Mouse (Mus musculus): ENCODE results near the gene Mapk3. TPM values are rescaled to one million over a fixed set of nuclear protein-coding genes. Genes with fewer than 3 reads are reported as not detected.

The Mapk3 gene
- total and polyA plus RNA-seq, 2 experiments from 2014 or later = 107 to 132 TPM

DNA sequence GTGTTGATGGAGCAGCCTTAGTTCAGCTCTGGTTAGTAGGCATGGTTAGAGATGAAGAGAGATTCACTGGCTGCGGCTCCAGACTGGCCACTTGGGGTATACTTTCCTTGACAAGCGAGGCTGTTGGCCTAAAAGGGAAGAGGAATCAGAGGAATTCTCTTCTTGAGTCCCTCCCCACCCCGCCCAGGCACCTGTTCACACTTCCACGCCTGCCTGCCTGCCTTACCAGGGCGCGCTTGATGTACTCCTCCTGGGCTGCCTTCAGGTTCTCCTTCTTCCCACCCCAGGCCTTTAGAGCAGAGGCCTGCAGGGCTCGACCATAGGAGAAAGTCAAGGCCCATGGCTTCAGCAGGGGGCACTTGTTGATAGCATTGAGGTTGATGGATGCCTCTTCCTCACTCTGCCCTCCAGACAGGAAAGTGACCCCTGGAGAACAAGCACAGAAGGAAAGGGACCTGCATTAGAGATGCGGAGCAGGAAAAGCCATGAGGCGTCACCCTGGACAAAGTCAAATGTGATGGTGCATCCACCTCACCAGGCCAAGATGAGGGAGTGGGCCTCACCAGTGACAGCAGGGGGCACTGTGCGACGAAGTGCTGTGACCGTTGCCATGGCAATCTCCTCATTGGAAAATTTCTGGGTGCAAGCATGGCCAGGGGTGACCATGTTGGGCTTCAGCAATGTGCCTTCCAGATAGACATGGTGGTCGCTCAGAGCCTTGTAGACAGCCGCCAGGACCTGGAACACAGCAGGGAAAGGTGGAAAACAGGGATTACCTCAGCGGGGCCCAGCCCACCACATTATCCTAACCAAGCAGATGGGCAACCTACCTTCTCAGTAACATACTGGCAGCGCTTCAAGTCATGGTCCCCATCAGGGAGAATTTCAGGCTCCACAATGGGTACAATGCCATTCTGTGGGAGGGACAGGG is 36.3 kb downstream of the Mapk3 start:
- 65% methylated on average over 16 of the region's 16 CpGs for WGBS
- no peak overlapping the region for H3K4me3 ChIP-seq (ENCODE audit: low read length)
- peaks cover 8% of the 10 kb centered on the region for H3K4me1 ChIP-seq (ENCODE audit: insufficient read depth, low read length)
- no peaks in the 10 kb centered on the region for H3K27me3 ChIP-seq (ENCODE audit: insufficient read depth, low read length)
- ATAC-seq (no peak), DNase-seq (ENCODE audit: low spot score) (peak; percentile 20)
- no peaks in the 10 kb centered on the region for H3K9me3 ChIP-seq (ENCODE audit: low read length)
- TF ChIP-seq CTCF (IDR thresholded peaks at IDR 0.05; ENCODE audit: low read depth) = peak; percentile 35
- 0 out of 2 replicates have a peak overlapping the region, but pooled peaks have one; percentile 94 for H3K27ac ChIP-seq
- H3K4me2 ChIP-seq (ENCODE audit: low read depth, low read length) = 0 out of 2 replicates have a peak overlapping the region, but pooled peaks have one; percentile 94
- H3K36me3 ChIP-seq (ENCODE audit: insufficient read depth, low read length) = peaks cover 23% of the 10 kb centered on the region
- H3K9ac ChIP-seq (replicated peaks; ENCODE audit: low read length) = no peak overlapping the region

GRCm38 (mm10) chr7:126796350-126796932 is 37.0 kb downstream of the Mapk3 start:
- 52% methylated on average over 8 of the region's 8 CpGs for WGBS
- no peaks in the 10 kb centered on the region for H3K9me3 ChIP-seq (ENCODE audit: low read length)
- peaks cover 23% of the 10 kb centered on the region for H3K36me3 ChIP-seq (ENCODE audit: insufficient read depth, low read length)
- peak overlapping the region; percentile 84; the same call in 1 of the 2 replicates for H3K4me3 ChIP-seq (ENCODE audit: low read length)
- DNase-seq (ENCODE audit: low spot score) = peak; percentile 78
- peaks cover 5% of the 10 kb centered on the region for H3K4me1 ChIP-seq (ENCODE audit: insufficient read depth, low read length)
- peak overlapping the region; percentile 94; the same call in 1 of the 2 replicates for H3K27ac ChIP-seq
- H3K27me3 ChIP-seq (ENCODE audit: insufficient read depth, low read length) = no peaks in the 10 kb centered on the region
- H3K9ac ChIP-seq (replicated peaks; ENCODE audit: low read length) = peak overlapping the region; percentile 86; the same call in 1 of the 2 replicates
- ATAC-seq = no peak
- H3K4me2 ChIP-seq (ENCODE audit: low read depth, low read length) = peak overlapping the region; percentile 94
- TF ChIP-seq CTCF (IDR thresholded peaks at IDR 0.05; ENCODE audit: low read depth) = peak; percentile 68

DNA sequence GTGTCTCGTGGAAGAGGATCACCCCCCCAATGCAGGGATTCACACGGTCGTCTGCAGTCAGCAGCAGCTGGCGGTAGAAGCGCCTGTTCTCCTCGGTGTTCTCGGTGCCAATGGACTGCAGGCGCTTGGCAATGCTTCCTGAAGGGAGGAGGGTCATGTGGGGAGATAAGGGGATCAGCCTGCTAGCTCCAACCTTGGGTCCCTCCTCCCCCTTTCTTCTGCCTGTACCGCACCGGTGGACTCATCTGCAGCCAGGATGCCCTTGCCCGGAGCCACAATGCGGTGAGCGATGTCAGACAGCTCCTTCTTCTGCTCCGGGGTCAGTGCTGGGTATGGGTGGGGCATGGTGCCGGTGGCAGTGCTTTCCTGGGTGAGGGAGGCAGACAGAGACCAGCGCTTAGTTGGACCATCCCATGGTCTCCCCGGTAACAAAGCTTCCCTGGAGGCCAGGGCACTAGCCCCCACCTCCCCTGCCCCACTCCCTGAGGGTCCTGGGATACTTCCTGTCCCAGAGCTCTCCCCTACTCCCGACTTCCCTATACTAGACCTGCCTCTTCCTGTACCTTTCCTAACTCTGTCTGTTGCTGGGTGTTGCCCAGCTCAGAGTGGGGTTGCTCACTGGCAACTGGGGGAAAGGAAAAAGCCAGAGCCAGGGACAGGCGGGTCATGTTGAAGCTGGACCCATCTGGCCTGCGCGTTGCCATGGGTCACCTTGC is 38.2 kb downstream of the Mapk3 start, which contains the start of gene Fam57b:
TSS of gene Fam57b (plus strand) at position 258 of the 716 bp plus-strand sequence.
- Histone ChIP-seq H3K4me3 (ENCODE audit: low read length) (peak within 1 kb of the TSS; percentile 84), H3K4me1 (ENCODE audit: insufficient read depth, low read length) (peaks cover 5% of the 10 kb centered on the region), H3K27ac (peak within 1 kb of the TSS; percentile 94), H3K27me3 (ENCODE audit: insufficient read depth, low read length) (no peaks in the 10 kb centered on the region), H3K9me3 (ENCODE audit: low read length) (no peaks in the 10 kb centered on the region), H3K4me2 (ENCODE audit: low read depth, low read length) (peak within 1 kb of the TSS; percentile 94), H3K9ac (replicated peaks; ENCODE audit: low read length) (peak within 1 kb of the TSS; percentile 86), H3K36me3 (ENCODE audit: insufficient read depth, low read length) (peaks cover 23% of the 10 kb centered on the region)
- DNase-seq (ENCODE audit: low spot score) = peak; percentile 68
- 15% methylated on average over 21 of the region's 21 CpGs for WGBS
- TF ChIP-seq CTCF (IDR thresholded peaks at IDR 0.05; ENCODE audit: low read depth) = no peak
- ATAC-seq = no peak

DNA sequence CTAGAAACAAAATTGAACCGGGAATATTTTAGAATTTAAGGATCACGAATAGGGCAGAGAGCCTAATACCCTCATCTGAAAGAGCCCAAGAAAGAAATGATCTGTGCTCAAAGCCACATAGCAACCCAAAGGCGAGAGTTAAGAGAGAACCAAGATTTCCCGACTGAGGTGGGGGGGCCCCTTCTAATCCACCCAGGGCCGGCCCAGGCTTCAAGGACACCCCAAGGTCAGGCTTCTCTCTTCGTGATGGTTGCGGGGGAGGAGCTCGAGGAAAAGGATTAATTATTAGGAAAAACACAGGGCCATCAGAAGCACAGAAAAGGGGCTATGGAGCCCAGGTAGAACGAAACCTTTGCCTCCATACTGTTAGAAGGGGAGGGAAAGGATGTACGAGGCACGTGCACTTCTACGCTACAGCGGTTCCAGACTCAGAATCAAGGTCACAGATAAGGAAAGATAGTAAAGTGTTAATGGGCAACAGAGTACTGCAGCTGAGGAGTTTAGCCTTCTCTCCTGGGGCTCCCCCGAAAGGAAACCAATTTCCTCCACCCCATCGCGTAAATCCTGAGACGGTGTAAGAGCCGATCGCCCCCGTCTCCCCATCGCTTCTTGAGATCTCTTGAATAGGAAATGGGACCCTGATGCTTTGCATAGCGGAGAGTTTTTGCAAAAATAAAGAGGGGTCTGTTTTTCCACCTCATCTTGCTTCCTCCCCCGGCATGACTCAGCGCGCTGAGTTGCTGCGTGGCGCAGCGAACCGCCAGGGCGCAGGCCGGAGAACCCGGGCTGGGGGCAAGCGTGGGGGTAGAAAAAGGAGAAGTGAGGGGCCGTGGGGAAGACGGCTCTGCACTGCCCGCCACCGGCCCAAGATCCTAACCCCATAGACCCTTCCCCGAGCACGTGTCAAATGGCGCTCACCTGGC is 39.0 kb downstream of the Mapk3 start:
- peak overlapping the region; percentile 94 for H3K27ac ChIP-seq
- no peak for TF ChIP-seq CTCF (IDR thresholded peaks at IDR 0.05; ENCODE audit: low read depth)
- peaks cover 5% of the 10 kb centered on the region for H3K4me1 ChIP-seq (ENCODE audit: insufficient read depth, low read length)
- H3K4me3 ChIP-seq (ENCODE audit: low read length) = peak overlapping the region; percentile 84
- peak overlapping the region; percentile 94 for H3K4me2 ChIP-seq (ENCODE audit: low read depth, low read length)
- DNase-seq (ENCODE audit: low spot score) = peak; percentile 58
- peaks cover 23% of the 10 kb centered on the region for H3K36me3 ChIP-seq (ENCODE audit: insufficient read depth, low read length)
- whole genome bisulfite sequencing = under 1% methylated on average over 40 of the region's 40 CpGs
- ATAC-seq = no peak; the same call in 1 of the 2 replicates
- no peaks in the 10 kb centered on the region for H3K27me3 ChIP-seq (ENCODE audit: insufficient read depth, low read length)
- H3K9me3 ChIP-seq (ENCODE audit: low read length) = no peaks in the 10 kb centered on the region
- H3K9ac ChIP-seq (replicated peaks; ENCODE audit: low read length) = peak overlapping the region; percentile 86

DNA sequence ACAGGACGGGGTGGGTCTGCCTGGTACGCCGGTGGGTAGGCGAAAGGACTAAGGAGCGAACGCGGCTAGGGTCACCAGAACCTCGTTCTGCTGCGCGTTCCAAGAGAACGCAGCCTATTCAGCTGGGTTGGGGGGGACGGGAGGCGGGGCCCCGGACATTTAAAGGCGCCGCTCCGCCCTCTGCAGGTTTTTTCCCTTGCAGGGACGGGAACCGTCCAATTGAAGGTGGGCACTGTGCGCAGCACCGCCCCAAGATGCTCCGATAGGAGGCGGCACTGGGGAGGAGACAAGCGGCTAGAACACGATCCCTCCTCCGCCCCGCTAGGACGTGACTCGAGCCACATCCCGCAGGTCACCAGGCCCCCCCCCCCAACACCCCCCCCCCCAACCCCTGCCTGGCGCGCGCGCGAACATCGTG is 39.7 kb downstream of the Mapk3 start:
- Histone ChIP-seq H3K9me3 (ENCODE audit: low read length) (no peaks in the 10 kb centered on the region), H3K27me3 (ENCODE audit: insufficient read depth, low read length) (no peaks in the 10 kb centered on the region), H3K9ac (replicated peaks; ENCODE audit: low read length) (peak overlapping the region; percentile 86), H3K27ac (peak overlapping the region; percentile 94), H3K36me3 (ENCODE audit: insufficient read depth, low read length) (peaks cover 28% of the 10 kb centered on the region), H3K4me3 (ENCODE audit: low read length) (peak overlapping the region; percentile 84), H3K4me1 (ENCODE audit: insufficient read depth, low read length) (peaks cover 5% of the 10 kb centered on the region), H3K4me2 (ENCODE audit: low read depth, low read length) (peak overlapping the region; percentile 94)
- WGBS = 0% methylated on average over 24 of the region's 36 CpGs
- peak; percentile 98 for DNase-seq (ENCODE audit: low spot score)
- ATAC-seq = peak; percentile 96
- TF ChIP-seq CTCF (IDR thresholded peaks at IDR 0.05; ENCODE audit: low read depth) = no peak
